Mouse (Mus musculus) kidney, adult 2 months (tissue): ENCODE results near the gene Tm7sf3.

Source experiments
- CTCF ChIP-seq: fragments of 200-500 bp; conservative IDR thresholded peaks from 2 replicates; pipeline ENCODE4 v1.5.1; 2011; ENCODE audit warnings: low read depth, mild to moderate bottlenecking, control low read depth, low read length, moderate library complexity, mixed read lengths; ENCODE audit not compliant: insufficient read depth, insufficient read length
- POLR2A ChIP-seq: fragments of 200-500 bp; IDR thresholded peaks from one replicate; pipeline ENCODE4 v1.6.1; 2011; ENCODE audit warnings: low read depth, low read length, control low read depth

- 0 out of 2 replicates have a peak, but pooled peaks have one; percentile 1 for TF ChIP-seq CTCF
- no peak for TF ChIP-seq POLR2A
These were observed 8.5 kb downstream of the Tm7sf3 start for GRCm38 (mm10) chr6:146634015-146634722.
